Mouse (Mus musculus) erythroid progenitor cell, adult 5-6 weeks (primary cell): ENCODE results near the gene Nav2. TPM values are rescaled to one million over a fixed set of nuclear protein-coding genes. Genes with fewer than 3 reads are reported as not detected.

Source experiments
- ATAC-seq: replicated peaks from 2 replicates; pipeline ENCODE4 v1.8.0; 2016; ENCODE audit warnings: moderate number of reproducible peaks, mild to moderate bottlenecking, moderate TSS enrichment, inconsistent platforms; ENCODE audit not compliant: poor library complexity, low FRiP score, severe bottlenecking
- total RNA-seq, 2 experiments: library from RNA; stranded (forward) in 1 of 2; stranded (reverse) in 1 of 2; fragments of 150-400 nt in 1 of 2; fragments of 186-747, 209-891 nt in 1 of 2; gene quantifications; 2 replicates each; pipeline versions ENCODE4 v1.2.3 to v1.2.4; 2015 to 2017; ENCODE audit warnings: low replicate concordance in 2 of 2

Gene Nav2
- total RNA-seq, 2 experiments from 2014 or later: 3.1 to 29.8 TPM

DNA sequence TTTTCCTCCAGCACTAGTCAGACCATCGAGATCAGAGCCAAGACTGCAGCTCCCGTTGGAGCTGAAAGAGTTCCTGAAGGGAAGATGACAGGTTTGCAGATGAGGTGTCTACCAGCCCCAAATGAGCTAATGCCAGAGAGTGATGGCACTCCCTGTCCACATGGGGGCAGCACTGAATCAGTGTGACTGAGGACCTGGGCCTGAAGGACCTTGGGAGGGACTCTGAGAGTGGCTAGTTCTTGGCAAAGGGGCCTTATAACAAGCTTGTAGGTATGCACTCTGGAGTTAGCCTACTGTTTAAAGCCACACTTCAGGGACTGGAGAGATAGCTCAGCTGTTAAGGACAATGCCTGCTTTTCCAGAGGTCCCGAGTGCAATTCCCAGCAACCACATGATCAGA is 217.0 kb downstream of the Nav2 start:
- ATAC-seq: peak; percentile 63; the same call in 1 of the 2 replicates

DNA sequence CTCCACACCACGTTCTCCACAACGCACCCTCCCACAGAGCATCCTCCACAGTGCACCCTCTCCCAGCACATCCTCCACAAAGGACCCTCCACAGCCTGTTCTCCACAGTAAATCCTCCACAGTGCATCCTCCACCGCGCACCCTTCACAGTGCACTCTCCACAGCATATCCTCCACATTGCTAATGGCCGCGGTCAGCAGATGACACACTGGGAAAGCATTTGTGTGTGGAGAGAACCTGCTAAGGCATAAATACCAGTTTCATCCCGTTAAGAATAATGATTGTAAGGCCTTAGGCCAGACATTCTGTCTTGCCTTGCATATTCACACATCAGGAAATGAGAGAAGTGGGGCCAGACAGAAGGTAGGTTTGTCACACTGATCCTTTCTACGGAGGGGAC is 219.7 kb downstream of the Nav2 start:
- ATAC-seq: no peak

DNA sequence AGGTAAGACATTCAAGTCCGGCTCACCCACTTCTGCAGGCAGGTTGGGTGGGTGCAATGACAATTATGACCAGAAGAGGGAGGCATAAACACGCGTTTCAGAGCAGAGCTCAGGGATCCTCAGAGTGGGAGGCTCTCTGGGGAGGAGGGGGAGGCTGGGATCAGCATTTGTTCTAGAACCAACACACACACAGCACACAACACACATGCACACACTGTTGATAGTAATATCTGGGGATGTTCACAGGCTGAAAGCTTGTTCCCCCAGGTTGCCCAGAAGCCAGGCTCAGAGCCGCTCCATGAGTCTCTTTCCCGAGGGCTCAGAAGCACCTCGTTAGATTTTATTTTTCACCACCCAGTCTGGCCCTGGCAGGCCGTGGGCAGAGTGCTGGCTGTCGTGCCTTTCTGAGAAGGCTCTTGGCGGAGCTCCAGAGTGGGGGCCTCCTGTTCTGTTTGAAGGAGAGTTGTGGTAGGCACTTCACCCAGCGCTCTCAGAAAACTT is 224.4 kb downstream of the Nav2 start:
- ATAC-seq: peak; percentile 60

DNA sequence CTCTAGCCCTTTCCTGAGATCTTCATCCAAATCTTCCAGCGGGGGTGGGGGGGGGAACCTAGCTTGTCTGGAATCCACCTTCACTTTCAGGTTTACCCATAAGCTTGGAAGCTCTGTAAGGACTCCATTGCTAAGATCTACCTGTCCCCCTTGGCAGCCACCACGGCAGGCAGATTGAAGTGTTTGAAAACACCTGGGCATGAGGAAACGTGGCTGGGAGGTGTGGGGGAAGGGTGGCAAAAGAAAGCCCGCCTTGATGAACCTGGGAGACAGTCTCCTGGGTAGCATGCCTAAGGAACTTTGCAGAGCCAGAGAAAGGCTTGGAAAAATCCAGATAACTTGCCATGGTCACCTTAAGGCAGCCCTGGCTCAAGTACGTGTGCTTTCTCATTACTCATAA is 225.9 kb downstream of the Nav2 start:
- no peak for ATAC-seq

DNA sequence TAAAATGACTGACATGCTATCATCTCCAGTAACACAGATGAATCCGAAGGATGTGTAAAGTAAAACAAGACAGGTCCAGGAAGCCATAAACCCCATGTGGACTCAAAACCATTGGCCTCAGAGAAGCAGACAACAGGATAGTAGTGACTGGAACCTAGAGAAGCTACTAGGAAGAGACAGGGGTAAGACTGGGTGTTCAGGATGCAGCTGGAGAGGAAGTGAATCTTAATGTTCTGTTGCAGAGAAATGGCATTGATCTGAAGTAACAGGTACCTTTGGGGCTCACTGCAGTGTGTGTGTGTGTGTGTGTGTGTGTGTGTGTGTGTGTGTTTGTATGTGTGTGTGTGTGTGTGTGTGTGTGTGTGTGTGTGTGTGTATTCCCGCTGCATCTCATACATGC is 231.2 kb downstream of the Nav2 start:
- ATAC-seq: no peak

DNA sequence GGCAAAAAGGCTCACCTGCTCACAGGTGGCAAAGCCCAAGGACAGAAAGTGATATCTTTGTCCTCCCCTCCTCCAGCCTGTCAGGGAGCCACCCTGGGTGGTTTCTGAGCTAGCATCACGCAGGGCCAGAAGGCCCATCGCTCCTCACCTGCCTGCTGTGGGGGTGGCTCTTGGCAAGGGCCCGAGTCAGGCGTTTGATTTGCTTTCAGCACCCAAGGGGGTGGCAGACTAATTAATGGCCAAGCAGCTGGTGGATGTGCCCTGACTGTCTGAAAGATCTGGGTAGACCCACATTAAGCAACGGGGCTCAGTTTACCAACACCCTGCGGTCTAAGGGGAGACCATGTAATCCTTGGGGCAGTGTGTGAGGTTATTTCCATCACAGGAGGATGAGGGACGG is 235.4 kb downstream of the Nav2 start:
- ATAC-seq: no peak

DNA sequence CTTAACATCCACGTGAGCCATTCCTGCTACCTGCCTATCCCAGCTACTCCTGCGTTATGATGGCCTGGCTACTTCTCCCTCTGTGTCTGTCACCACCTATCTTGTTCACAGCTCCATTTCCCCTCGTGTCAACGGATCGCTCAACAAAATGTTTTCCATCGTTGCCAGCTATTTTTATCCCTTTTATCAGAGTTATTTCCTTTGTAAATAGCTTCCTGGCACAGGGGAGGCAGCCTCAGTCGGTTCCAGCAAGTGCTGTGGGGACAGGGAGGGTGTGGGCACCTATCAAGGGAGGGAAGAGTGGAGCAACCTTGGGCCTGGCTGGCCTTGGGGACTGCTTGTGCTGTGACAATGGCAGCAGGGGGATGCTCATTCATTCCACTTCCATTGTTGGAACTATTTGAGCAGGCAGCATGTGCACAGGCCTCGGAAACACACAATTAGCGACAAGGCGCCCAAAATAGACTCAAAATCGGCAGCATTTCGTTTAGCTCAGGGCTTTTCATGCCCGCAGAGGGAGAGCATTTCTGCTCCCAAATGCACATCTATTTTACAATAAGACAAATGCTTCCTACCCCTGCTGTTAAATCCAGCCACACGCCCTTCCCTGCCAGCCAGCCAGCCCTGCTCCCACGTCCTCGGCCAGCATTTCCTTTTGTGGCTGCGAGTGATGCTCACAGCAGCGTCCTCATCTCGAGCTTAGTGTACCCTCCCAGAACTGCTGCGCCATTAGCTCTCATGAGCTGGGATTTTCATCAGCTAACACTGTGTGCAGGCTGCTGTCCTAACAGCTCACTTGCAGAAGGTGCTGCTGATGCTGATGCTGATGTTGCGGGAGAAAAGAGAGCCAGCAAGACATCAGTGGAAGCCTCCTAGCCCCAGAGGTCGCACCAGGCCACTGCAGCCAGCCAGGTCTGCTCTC is 237.5 kb downstream of the Nav2 start:
- ATAC-seq: no peak

DNA sequence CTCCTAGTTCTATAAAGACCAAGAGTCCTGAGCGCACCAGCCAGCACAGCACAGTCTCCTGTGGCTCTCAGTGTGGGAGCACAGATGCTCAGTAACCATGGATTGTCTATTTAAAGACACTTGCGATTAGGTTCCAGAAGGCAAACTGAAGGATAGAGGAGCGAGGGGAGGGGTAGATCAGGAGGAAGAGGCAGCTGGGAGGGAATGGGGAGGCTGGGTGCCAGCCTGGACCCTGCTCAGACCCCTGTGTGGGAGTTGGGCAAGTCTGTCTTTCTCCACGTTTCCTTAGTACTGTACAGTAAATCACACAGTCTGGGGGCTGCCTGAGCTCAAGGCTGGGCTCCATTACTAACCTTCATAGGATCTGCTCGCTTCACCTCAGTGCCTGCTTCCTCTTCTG is 243.8 kb downstream of the Nav2 start:
- no peak for ATAC-seq

DNA sequence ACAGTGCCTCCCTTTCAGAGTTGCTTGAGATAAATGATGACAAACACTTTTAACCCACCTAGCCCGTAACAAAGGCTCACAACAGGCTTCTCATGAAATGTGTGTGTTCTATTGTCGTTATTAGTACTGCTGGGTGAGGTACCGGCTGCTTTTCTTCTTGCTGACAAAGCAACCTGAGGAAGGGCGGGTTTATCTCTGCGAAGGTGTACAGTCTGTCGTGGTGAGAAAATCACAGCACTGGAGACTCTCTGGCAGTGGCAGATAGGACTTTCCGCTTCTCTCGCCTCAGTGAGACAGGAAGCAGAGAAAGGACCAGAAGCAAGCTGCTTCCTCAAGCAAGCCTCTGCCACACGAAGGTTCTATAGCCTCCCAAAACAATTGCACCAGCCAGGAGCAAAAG is 244.2 kb downstream of the Nav2 start:
- no peak for ATAC-seq

DNA sequence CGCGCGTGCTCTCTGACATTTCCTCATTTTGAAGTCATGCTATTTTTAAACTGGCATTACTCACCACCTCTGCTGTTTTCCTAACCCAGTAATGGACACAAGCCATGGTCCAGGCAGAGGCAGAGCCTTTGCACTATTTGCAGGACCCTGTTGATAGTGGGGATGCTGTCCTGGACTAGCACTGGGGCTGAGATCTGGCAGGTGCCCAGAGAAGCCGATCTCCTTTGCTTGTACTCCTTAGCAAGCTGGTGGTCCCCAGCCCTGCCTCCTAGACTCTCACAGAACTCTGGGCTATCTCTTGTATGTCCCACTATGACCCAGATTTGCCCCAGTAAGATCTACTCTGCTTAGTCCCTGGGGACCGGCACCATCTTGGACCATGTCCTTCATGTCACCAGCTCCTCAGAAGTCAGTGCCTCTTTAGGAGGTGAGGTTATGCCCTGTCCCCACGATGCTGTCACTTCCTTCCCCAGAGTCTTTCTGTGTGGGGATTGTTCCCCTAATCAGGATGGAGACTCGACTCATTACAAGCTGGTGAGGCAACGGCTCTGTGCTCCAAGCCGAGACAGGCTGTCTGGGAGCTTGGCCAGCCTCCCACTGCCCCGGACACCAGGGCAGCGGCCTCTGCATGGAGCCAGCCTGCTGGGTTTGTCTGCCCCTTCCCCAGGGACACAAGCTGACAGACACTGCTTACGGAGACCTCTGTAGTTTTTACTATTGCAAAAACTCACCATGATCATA is 250.3 kb downstream of the Nav2 start:
- peak; percentile 22; the same call in 1 of the 2 replicates for ATAC-seq

DNA sequence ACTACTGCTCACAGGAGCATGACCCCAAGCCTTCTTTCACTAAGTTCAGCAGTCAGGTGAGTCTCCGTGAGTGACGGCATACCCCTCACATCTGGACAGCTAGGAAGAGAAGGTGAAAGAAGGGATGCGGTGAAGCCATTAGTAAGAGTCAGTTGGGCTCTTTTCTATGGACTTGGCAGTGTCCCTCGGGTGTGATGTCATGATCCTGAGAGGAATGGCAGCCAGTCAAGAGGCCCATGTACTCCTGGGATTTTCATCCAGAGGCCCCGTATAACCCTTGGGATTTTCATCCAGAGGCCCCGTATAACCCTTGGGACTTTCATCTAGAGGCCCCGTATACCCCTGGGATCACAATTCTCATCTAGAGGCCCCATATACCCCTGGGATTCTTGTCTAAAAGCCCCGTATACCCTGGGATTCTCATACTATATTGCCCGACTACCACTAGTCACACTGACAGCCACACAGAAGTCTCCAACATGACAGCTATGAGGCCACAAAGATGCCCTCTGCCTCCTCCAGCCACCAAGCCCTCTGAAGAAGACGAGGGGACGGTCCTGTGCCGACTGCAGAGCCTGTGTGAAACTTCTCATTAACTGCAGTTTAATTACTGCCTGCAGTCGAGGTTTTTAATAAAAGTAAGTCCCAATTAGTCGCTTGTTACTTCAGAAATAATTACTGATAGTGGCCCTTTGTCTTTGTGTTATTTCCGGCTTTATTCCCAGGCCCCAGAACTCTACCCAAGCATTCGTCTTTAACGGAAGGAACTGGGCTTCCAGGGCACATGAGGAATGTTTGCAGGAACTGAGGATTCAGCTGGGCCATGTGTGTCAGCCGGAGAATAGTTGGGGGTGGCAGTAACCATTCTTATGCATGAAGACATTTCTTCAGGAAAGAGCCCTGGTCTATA is 251.4 kb downstream of the Nav2 start:
- ATAC-seq: no peak

DNA sequence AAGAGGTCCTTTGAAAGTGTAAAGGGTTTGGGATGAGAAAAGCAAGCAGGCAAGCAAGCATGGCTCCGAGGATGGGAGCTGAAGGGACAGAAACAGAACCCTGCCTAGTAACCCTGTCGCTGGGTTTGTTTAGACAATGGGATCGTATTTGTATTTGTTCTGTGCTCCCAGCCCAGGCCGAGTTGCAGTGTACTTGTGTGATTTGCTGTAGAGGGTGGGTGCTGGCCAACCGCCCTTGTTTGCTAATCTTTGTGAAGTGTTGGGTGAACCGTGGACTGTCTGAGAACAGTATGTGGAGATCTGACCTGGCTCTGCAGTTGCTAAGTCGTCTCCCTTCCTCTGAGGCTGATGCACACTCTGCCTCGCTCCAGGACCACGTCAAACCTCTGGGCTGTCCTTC is 253.6 kb downstream of the Nav2 start:
- ATAC-seq: no peak

DNA sequence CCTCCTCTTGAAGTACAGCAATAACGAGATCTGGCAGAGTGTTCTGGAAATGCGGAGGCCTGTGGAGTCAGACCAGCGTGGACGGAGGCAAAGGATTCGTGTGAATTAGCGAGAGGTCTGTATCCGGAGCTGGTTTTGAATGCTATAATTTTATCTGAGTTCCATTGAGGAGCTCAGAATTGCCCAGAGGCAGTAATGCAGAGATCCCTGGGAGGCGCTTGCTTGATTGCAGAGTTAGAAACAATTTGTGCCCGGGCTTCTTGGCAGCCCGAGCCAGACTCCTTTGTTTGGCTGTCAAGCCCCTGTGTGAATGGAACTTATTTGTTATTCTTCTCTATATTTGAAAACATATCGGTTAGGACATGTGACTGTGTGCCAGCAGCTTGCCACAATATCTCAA is 255.3 kb downstream of the Nav2 start:
- ATAC-seq: no peak

DNA sequence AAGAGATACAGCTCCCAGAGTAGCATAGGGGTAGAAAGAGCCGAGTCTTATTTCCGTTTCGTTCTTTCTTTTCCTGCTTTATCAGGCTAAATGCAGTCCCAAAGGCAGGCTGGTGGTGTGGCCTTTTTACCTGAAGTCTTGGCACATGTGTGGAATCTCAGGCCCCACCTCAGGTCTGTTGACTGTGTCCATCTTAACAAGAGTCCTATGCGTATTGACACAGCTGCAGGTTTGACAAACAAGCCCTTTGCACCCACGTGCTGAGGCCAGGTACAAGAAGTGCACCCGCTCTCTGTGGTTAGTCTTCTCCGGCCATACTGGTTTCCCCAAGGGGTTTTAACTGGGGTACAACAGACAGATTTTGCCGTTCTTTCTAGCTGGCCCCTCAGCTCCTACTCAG is 256.4 kb downstream of the Nav2 start:
- ATAC-seq: no peak

DNA sequence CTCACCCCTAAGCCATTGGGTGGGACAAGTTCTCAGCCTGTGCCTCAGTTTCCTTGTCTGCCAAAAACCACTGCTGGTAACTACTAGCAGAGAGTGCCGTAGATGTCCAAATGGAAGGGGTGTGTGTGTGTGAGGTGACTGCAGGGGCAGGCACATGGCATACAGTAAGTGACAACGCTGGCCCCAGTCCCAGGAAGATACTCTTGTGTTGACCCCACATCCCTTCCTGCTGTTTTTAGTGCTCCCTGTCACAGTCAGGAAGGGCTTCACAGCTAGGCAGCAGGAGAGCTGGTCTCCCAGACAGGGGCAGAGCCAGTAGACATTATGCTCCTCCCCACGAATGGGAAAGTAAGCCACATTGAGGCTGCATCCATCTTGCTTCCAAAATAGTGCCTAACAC is 264.4 kb downstream of the Nav2 start:
- ATAC-seq: no peak

DNA sequence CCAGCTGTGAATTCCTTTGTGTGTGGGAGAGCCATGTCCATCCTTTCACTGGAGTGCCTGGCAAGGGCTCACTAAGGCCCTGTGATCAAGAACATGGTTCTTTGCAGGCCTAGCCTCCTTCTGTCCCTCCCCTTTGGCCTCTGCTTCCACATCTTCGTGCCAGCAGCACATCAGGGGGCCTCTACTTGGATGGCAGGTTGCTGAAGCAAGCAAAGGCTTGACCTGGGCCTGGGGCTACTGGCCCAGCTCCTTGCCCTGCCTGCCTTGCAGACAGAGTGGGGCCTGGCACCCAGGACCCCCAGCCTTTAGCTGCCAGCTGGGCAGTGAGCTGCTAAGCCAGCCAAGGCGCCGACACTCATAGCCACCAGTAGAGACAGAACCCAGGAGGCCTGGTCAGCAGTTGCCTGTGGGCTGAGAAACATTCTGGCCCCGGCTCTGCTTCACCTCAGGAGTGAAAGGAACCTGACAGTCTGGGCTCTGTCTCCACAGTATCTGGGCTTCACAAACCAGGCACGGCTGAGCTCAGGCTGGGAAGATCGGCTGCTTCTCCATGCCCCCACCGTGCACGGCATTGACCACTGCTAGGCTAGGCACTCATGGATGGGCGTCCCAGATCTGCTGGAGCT is 267.4 kb downstream of the Nav2 start:
- ATAC-seq: no peak

DNA sequence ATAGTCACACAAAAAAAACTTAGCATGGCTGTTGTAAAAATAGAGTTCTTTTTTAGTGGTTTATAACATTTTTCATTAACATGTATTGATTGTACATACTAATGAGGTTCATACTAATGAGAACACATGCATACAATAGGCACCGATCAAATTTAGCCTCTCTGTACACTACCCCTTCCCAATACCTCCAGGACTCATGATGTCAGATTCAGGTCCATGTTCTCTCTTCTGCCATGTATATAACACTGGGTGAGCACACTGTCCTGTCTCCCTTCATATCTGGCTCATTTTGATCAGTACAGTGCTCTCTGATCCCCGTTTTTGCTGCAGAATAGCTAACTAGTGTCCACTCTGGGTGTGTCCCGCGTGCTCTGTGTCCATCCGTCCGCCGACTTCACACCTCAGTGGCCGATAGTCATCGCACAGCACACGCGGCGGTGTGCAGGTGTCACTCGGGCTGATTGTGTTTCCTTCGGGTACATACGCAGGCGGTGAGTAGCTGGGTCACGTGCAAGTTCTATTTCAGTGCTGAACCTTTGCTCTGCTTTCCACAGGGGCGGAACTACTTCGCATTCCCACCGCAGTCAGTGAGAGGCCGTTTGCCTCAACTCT is 268.2 kb downstream of the Nav2 start:
- no peak for ATAC-seq

DNA sequence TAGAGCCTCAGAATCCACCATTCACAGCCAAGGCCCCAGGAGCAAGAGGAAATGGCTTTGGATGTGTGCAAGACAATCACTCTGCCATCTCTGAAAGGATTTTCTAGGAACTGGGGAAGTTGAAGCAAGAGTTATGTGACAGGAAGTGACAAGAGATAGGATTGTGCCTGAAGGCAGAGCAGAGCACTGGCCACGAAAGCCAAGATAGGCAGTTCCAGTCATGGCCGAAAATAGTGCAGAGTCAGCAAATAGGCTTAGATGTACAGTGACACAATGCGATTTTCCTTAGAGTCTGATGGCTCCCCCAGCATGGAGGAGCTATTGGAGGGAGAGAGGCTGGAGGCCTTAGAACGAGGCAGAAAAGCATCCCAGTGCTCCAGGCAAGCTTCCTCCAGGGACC is 269.7 kb downstream of the Nav2 start:
- ATAC-seq: no peak

DNA sequence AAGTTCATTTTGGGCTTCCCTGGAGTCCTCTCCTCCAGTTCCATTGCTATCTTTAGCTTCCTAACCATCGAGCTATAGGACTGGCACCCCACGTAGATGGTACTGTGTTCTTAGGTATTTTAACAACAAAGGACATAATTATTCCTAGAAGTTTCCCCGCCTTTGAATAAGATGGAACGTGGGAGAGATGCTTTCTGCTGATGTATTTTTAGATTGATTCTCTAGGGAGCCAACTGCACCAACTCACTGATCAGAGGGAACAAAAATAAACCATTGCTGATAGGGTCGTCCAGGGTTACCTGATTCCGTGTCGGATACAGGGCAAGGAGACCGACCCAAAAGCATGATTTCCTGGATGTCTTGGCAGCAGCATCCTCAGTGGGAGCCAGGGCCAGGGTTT is 272.5 kb downstream of the Nav2 start:
- ATAC-seq: no peak
